20 mouse cellular contexts compared by ENCODE assay signal in the genomic region with DNA sequence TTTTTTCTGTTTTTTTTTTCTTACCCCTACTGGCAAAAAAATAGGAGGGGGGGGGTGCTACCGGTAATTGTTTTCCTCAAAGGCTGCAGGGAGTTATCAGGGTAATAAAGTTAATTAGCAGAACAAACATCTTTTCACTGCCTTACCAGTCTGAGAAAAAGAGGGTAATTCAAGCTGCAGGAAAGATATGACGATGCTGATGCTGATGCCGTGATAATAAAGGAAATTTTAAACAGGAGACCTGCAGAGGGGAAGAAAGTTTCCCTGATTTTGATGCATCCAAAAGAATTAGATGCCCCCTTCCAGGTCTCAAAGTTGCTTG.
DNase-seq lines count a peak whose midpoint lies in the region; ATAC-seq and TF ChIP-seq lines count a peak whose summit lies in the region.
"Had no signal": no experiment of that assay in that cellular context is flagged by ENCODE, and none has a peak within 500 bp of the region (broad histone marks: within the 10 kb centered on the region; RNA-seq: fewer than 3 reads in every experiment).

No protein-coding gene starts in this region.

- H3K9me3 ChIP-seq in forebrain, embryonic 12.5 days = no peaks in the 10 kb centered on the region
- H3K9me3 ChIP-seq in forebrain, postnatal 0 days (ENCODE audit: low read length) = no peaks in the 10 kb centered on the region
- peaks cover 3% of the 10 kb centered on the region; the same call in 1 of the 2 replicates for H3K9me3 ChIP-seq in neural tube, embryonic 12.5 days
- H3K9me3 ChIP-seq in neural tube, embryonic 14.5 days (ENCODE audit: control insufficient read depth, low read length) = no peaks in the 10 kb centered on the region
- H3K9me3 ChIP-seq: embryonic facial prominence, embryonic 13.5 days; heart, embryonic 15.5 days; intestine, embryonic 15.5 days had no signal

- H3K4me3 ChIP-seq in forebrain, embryonic 12.5 days (replicated peaks) = no peak overlapping the region
- H3K4me3 ChIP-seq in forebrain, postnatal 0 days (ENCODE audit: low read depth, low read length) = no peak overlapping the region
- H3K4me3 ChIP-seq in neural tube, embryonic 12.5 days = no peak overlapping the region
- H3K4me3 ChIP-seq in neural tube, embryonic 14.5 days (ENCODE audit: low read depth, low read length) = no peak overlapping the region
- H3K4me3 ChIP-seq: embryonic facial prominence, embryonic 13.5 days; heart, adult 2 months; heart, embryonic 15.5 days; intestine, embryonic 15.5 days had no signal

- H3K9ac ChIP-seq in forebrain, embryonic 12.5 days = no peak overlapping the region
- no peak overlapping the region for H3K9ac ChIP-seq in forebrain, postnatal 0 days
- H3K9ac ChIP-seq in neural tube, embryonic 12.5 days = no peak overlapping the region
- no peak overlapping the region for H3K9ac ChIP-seq in neural tube, embryonic 14.5 days (replicated peaks; ENCODE audit: low read depth, low read length)
- H3K9ac ChIP-seq: embryonic facial prominence, embryonic 13.5 days; heart, embryonic 15.5 days; intestine, embryonic 15.5 days had no signal

- 10% methylated on average over 3 of the region's 3 CpGs for WGBS in forebrain, embryonic 12.5 days
- 11% methylated on average over 3 of the region's 3 CpGs for WGBS in forebrain, postnatal 0 days
- WGBS in neural tube, embryonic 12.5 days = 9% methylated on average over 3 of the region's 3 CpGs
- 9% methylated on average over 3 of the region's 3 CpGs for WGBS in neural tube, embryonic 14.5 days

- TF ChIP-seq CTCF in forebrain, postnatal 0 days (IDR thresholded peaks at IDR 0.05; ENCODE audit: low read depth) = no peak

- ATAC-seq in forebrain, embryonic 12.5 days (ENCODE audit: low FRiP score) = peak; percentile 51; the same call in 1 of the 2 replicates
- ATAC-seq in forebrain, postnatal 0 days = no peak
- peak; percentile 30; the same call in 1 of the 2 replicates for ATAC-seq in neural tube, embryonic 12.5 days (ENCODE audit: low FRiP score, low read depth)
- peak; percentile 59; the same call in 1 of the 2 replicates for ATAC-seq in neural tube, embryonic 14.5 days (ENCODE audit: low read depth)
- ATAC-seq: activated CD4-positive, CD25-positive, alpha-beta regulatory T cell, adult 4 months; intestine, embryonic 15.5 days; Patski had no signal

- no peaks in the 10 kb centered on the region for H3K36me3 ChIP-seq in forebrain, embryonic 12.5 days (replicated peaks)
- H3K36me3 ChIP-seq in forebrain, postnatal 0 days (ENCODE audit: insufficient read depth) = no peaks in the 10 kb centered on the region
- H3K36me3 ChIP-seq in neural tube, embryonic 12.5 days = no peaks in the 10 kb centered on the region
- no peaks in the 10 kb centered on the region for H3K36me3 ChIP-seq in neural tube, embryonic 14.5 days (ENCODE audit: control insufficient read depth, insufficient read depth, low read length)
- H3K36me3 ChIP-seq: embryonic facial prominence, embryonic 13.5 days; heart, embryonic 15.5 days; intestine, embryonic 15.5 days had no signal

- no peak overlapping the region for H3K27ac ChIP-seq in forebrain, embryonic 12.5 days
- no peak overlapping the region for H3K27ac ChIP-seq in forebrain, postnatal 0 days (ENCODE audit: low read depth, low read length)
- no peak overlapping the region for H3K27ac ChIP-seq in neural tube, embryonic 12.5 days
- H3K27ac ChIP-seq in neural tube, embryonic 14.5 days (ENCODE audit: low read depth, low read length) = no peak overlapping the region
- H3K27ac ChIP-seq: embryonic facial prominence, embryonic 13.5 days; heart, adult 2 months; heart, embryonic 15.5 days; intestine, embryonic 15.5 days had no signal

- no peak for DNase-seq in forebrain, postnatal 0 days
- DNase-seq in neural tube, embryonic 10.5 days (ENCODE audit: extremely low spot score, low spot score) = no peak
- no peak for DNase-seq in right cerebral cortex, postnatal 36 days (ENCODE audit: low spot score in 2 of 2)
- no peak for DNase-seq in embryo, embryonic 9.5 days (ENCODE audit: extremely low spot score)
- DNase-seq: adrenal gland, postnatal 14 days; cerebellum, adult 11-12 months; cerebellum, adult 9-10 months; cerebellum, postnatal 25 days; gastrocnemius, postnatal 14 days; heart, adult 2 months; heart, postnatal 14 days had no signal

- H3K4me1 ChIP-seq in forebrain, embryonic 12.5 days = peaks cover 17% of the 10 kb centered on the region; the same call in 1 of the 2 replicates
- no peaks in the 10 kb centered on the region for H3K4me1 ChIP-seq in forebrain, postnatal 0 days (ENCODE audit: insufficient read depth)
- H3K4me1 ChIP-seq in neural tube, embryonic 12.5 days = peaks cover 3% of the 10 kb centered on the region
- H3K4me1 ChIP-seq in neural tube, embryonic 14.5 days (ENCODE audit: control insufficient read depth, insufficient read depth, low read length) = peaks cover 4% of the 10 kb centered on the region; the same call in 1 of the 2 replicates
- H3K4me1 ChIP-seq: embryonic facial prominence, embryonic 13.5 days; heart, embryonic 15.5 days; intestine, embryonic 15.5 days had no signal

- H3K4me2 ChIP-seq in forebrain, embryonic 12.5 days = peak overlapping the region; percentile 1; the same call in 1 of the 2 replicates
- no peak overlapping the region for H3K4me2 ChIP-seq in forebrain, postnatal 0 days (ENCODE audit: low read depth)
- H3K4me2 ChIP-seq in neural tube, embryonic 12.5 days (replicated peaks) = no peak overlapping the region
- H3K4me2 ChIP-seq in neural tube, embryonic 14.5 days (ENCODE audit: low read depth, low read length) = no peak overlapping the region
- H3K4me2 ChIP-seq: embryonic facial prominence, embryonic 13.5 days; heart, embryonic 11.5 days; heart, embryonic 15.5 days; intestine, embryonic 15.5 days had no signal

- peaks cover 40% of the 10 kb centered on the region for H3K27me3 ChIP-seq in forebrain, embryonic 12.5 days
- no peaks in the 10 kb centered on the region for H3K27me3 ChIP-seq in forebrain, postnatal 0 days (ENCODE audit: insufficient read depth, low read length)
- no peaks in the 10 kb centered on the region for H3K27me3 ChIP-seq in neural tube, embryonic 12.5 days (replicated peaks)
- no peaks in the 10 kb centered on the region for H3K27me3 ChIP-seq in neural tube, embryonic 14.5 days (ENCODE audit: control insufficient read depth, insufficient read depth, low read length)
- H3K27me3 ChIP-seq: heart, embryonic 15.5 days; intestine, embryonic 15.5 days had no signal
